Mouse (Mus musculus) spleen, adult 2 months (tissue): Measurements from ENCODE around the gene Rcn3. TPM values are rescaled to one million over a fixed set of nuclear protein-coding genes. Genes with fewer than 3 reads are reported as not detected.
A peak's percentile ranks its signal among the peaks of the same experiment; 100 is the strongest.
"Not testable (repeated sequence)": the region's sequence is repeated elsewhere in the genome, so short reads cannot be mapped to it uniquely, and the experiment has no call there.

Source experiments
- DNase-seq, 2 experiments: peaks; one replicate each; pipeline versions ENCODE4 v3.0.0 to v3.0.0-alpha.2; 2012 to 2021; ENCODE audit warnings: low spot score in 2 of 2, low read depth in 1 of 2
- H3K27ac ChIP-seq: fragments of 200-500 bp; 2 replicates; pipeline ENCODE4 v1.5.1; 2012; ENCODE audit warnings: low read length, inconsistent platforms; ENCODE audit not compliant: insufficient read depth
- H3K27me3 ChIP-seq: fragments of 200-500 bp; 2 replicates; pipeline ENCODE4 v1.6.1; 2012; ENCODE audit warnings: mild to moderate bottlenecking, moderate library complexity, low read length, inconsistent platforms; ENCODE audit not compliant: control insufficient read depth, insufficient read depth
- H3K36me3 ChIP-seq: fragments of 200-500 bp; 2 replicates; pipeline ENCODE4 v1.6.1; 2012; ENCODE audit warnings: mild to moderate bottlenecking, low read length, inconsistent platforms; ENCODE audit not compliant: control insufficient read depth, insufficient read depth
- H3K4me1 ChIP-seq: fragments of 200-500 bp; 2 replicates; pipeline ENCODE4 v1.6.1; 2011; ENCODE audit warnings: inconsistent platforms; ENCODE audit not compliant: control insufficient read depth, insufficient read depth, insufficient read length
- H3K4me3 ChIP-seq: fragments of 200-500 bp; 2 replicates; pipeline ENCODE4 v1.5.1; 2011; ENCODE audit warnings: mild to moderate bottlenecking, inconsistent platforms; ENCODE audit not compliant: insufficient read depth, insufficient read length; ENCODE audit errors: extremely low read depth
- CTCF ChIP-seq: fragments of 200-500 bp; IDR thresholded peaks from 2 replicates; pipeline ENCODE4 v1.5.1; 2011; ENCODE audit warnings: mild to moderate bottlenecking, inconsistent platforms; ENCODE audit not compliant: insufficient read depth, insufficient read length, insufficient replicate concordance; ENCODE audit errors: extremely low read depth
- POLR2A ChIP-seq: fragments of 200-500 bp; IDR thresholded peaks from 2 replicates; pipeline ENCODE4 v1.6.1; 2011; ENCODE audit warnings: low read depth, low read length, inconsistent platforms
- WGBS: fragments of 180-500 bp; shearing (Covaris S2); methylation state at CpG from one replicate; pipeline ENCODE4 v1.1.7; 2018; 5-methylcytosine and 5-hydroxymethylcytosine counted together
- polyA plus RNA-seq: library from polyadenylated mRNA; depleted of rRNA; stranded (reverse); fragments of >200 nt; gene quantifications from 2 replicates; pipeline ENCODE4 v1.2.3, GENCODE M21; 2012

Gene Rcn3
- polyA plus RNA-seq, 1 experiment, result 96.5 TPM

DNA sequence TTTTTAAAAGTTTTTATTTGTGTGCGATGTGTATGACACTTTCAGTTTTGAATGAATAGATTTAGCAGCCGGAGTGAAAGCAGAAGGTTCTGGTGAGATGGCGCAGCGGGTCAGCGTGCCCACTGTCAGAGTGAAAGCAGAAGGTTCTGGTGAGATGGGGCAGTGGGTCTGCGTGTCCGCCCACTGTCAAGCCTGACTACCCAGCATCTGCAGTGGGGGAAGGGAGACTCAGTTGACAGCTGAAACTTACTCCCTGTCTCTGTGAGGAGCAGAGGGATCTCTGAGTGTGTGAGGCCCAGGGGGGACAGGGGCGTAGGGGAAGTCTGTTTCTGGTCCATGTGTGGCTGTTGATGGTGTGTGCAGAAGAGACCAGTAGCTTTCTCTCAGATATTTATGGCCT lies 25.5 kb upstream of the Rcn3 start:
- no peaks in the 10 kb centered on the region for H3K27me3 ChIP-seq
- peaks cover 28% of the 10 kb centered on the region; the same call in 1 of the 2 replicates for H3K4me1 ChIP-seq
- peak in 1 of 2 experiments; percentile 53 for DNase-seq
- peaks cover 9% of the 10 kb centered on the region for H3K36me3 ChIP-seq
- TF ChIP-seq POLR2A (no peak), CTCF (no peak)
- peak overlapping the region; percentile 69 for H3K27ac ChIP-seq
- 32% methylated on average over 8 of the region's 8 CpGs for WGBS
- H3K4me3 ChIP-seq, result peak overlapping the region; percentile 8; the same call in 1 of the 2 replicates

DNA sequence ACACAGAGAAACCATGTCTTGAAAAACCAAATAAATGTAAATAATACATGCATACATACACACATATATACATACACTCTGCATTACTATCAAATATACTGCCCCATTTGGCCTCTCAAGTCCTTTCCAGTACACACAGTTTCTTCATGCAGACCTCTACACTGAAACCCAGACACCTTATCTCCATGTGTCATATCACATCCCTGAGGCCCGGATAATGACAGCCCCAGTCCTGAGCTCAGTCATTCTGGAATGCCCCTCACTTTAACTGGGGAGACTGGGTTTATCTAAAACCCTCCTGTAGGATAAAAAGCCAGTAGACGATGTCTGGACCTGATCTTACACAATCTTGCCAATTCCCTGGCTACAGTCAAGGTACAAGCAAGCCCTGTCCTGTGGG lies 21.5 kb upstream of the Rcn3 start:
- no peaks in the 10 kb centered on the region for H3K27me3 ChIP-seq
- TF ChIP-seq POLR2A, result no peak
- no peak for TF ChIP-seq CTCF
- 77% methylated on average over 2 of the region's 2 CpGs for WGBS
- H3K36me3 ChIP-seq, result 0 out of 2 replicates have a peak, but pooled peaks cover 2% of the 10 kb centered on the region
- peaks cover 7% of the 10 kb centered on the region; the same call in 1 of the 2 replicates for H3K4me1 ChIP-seq
- DNase-seq, result no peak
- H3K4me3 ChIP-seq, result no peak overlapping the region
- H3K27ac ChIP-seq, result no peak overlapping the region

DNA sequence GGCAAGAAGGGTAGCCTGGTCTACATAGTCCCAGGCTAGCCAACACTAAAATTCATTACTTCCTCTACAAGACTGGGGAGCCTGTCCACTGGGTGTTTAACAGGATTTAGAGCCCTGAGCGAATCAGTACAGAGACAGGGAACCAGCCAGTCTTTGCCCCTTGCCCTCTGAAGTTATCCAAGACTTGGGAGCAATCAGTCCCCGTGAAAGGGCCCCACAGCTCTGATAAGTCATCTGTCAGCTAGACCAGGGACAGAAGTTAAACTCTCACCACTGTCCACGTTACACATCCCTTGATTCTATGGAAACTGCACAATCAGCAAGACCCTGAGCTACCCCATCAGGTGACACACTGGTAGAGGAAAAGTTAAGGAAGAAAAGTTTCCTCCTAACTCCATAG lies 20.5 kb upstream of the Rcn3 start:
- Histone ChIP-seq H3K4me3 (no peak overlapping the region), H3K4me1 (peaks cover 2% of the 10 kb centered on the region; the same call in 1 of the 2 replicates), H3K36me3 (0 out of 2 replicates have a peak, but pooled peaks cover 2% of the 10 kb centered on the region), H3K27ac (no peak overlapping the region), H3K27me3 (no peaks in the 10 kb centered on the region)
- WGBS, result 85% methylated on average over 3 of the region's 3 CpGs
- TF ChIP-seq POLR2A (no peak), CTCF (no peak)
- DNase-seq, result no peak

DNA sequence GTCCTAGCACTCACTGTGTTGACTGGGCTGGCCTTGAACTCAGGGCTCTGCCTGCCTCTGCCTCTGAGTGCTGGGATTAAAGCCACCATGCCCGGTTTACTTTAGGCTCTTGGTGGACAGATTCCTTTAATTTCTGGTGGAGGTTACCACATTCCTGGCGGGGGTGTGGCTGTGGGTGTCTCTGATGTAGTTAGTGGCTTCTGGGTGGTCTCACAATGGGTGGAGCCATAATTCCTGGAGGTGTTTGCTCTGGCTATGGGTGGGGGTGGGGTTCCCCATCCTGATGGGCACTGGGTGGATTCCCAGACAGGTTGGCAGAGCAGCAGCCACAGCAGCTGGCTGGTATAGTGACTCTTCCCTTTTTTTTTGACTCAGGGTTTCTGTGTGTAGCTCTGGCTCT lies 19.9 kb upstream of the Rcn3 start:
- DNase-seq, result no peak
- WGBS, result 72% methylated on average over 2 of the region's 2 CpGs
- no peak for TF ChIP-seq POLR2A
- no peak for TF ChIP-seq CTCF

DNA sequence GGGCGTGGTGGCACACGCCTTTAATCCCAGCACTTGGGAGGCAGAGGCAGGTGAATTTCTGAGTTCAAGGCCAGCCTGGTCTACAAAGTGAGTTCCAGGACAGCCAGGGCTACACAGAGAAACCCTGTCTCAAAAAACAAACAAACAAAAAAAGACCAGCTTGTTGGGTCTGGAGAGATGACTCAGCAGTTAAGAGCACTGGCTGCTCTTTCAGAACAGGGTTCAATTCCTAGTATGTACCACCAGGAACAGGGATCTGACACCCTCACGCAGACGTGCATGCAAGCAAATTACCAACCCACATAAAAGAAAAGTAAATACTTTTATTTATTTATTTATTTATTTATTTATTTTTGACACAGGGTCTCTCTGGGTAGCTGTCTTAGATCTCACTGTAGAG lies 18.1 kb upstream of the Rcn3 start:
- H3K27me3 ChIP-seq, H3K4me3 ChIP-seq, DNase-seq, H3K27ac ChIP-seq, H3K36me3 ChIP-seq, H3K4me1 ChIP-seq: not testable (repeated sequence)
- 75% methylated on average over 4 of the region's 4 CpGs for WGBS

More for the DNA sequence above, 19.9 kb upstream of the Rcn3 start:
- Histone ChIP-seq H3K27ac (no peak overlapping the region), H3K36me3 (0 out of 2 replicates have a peak, but pooled peaks cover 2% of the 10 kb centered on the region), H3K27me3 (no peaks in the 10 kb centered on the region), H3K4me1 (peaks cover 2% of the 10 kb centered on the region; the same call in 1 of the 2 replicates), H3K4me3 (no peak overlapping the region)

DNA sequence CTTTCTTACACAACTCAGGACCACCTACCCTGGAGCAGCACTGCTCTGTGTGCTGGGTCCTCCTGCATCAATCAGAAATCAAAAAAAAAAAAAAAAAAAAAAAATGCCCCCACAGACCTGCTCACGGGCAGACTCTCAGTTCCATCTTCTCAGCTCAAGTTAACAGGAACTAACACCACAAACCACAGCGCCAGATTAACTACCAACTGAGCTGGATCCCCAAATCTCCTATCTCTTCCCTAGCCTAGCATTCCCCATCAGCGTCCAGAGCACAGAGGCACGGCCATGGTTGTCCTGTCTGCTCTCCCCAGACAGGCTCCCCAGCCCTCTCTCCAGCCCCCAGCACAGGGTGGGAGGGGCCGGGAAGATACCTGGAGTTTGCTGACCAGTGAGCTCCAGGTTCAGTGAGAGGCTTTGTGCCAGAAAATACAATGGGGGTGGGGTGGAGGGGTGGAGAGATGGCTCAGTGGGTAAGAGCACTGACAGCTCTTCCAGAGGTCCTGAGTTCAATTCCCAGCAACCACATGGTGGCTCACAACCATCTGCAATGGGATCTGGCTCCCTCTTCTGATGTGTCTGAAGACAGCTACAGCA lies 15.1 kb upstream of the Rcn3 start:
- Histone ChIP-seq H3K36me3 (no peaks in the 10 kb centered on the region), H3K27me3 (no peaks in the 10 kb centered on the region), H3K4me1 (peaks cover 5% of the 10 kb centered on the region), H3K4me3 (no peak overlapping the region), H3K27ac (no peak overlapping the region)
- 46% methylated on average over 5 of the region's 5 CpGs for WGBS
- TF ChIP-seq CTCF (no peak), POLR2A (no peak)
- DNase-seq, result no peak

DNA sequence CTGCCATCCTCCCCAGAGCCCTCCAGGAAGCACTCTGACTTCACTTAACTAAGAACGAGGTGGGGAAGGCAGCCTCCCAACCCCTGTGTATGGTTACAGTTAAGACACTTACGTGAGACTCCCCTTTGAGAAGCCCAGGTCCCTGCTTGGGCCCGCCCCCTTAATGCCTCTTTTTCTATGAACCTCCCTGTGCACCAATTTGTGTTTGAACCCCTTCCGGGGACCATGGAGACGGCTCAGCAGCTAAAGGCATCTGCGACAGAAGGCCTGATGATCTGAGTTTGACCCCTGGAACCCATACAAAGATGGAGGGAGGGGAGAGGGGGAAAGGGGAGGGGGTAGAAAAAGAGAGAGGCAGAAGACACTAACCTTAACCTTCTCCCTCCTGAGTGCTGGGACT lies 14.4 kb upstream of the Rcn3 start:
- no peaks in the 10 kb centered on the region for H3K27me3 ChIP-seq
- H3K4me3 ChIP-seq, result no peak overlapping the region
- DNase-seq, result no peak
- no peaks in the 10 kb centered on the region for H3K36me3 ChIP-seq
- WGBS, result 82% methylated on average over 6 of the region's 6 CpGs
- peak overlapping the region; percentile 9; the same call in 1 of the 2 replicates for H3K27ac ChIP-seq
- H3K4me1 ChIP-seq, result peaks cover 5% of the 10 kb centered on the region
- TF ChIP-seq CTCF, result no peak
- TF ChIP-seq POLR2A, result no peak

DNA sequence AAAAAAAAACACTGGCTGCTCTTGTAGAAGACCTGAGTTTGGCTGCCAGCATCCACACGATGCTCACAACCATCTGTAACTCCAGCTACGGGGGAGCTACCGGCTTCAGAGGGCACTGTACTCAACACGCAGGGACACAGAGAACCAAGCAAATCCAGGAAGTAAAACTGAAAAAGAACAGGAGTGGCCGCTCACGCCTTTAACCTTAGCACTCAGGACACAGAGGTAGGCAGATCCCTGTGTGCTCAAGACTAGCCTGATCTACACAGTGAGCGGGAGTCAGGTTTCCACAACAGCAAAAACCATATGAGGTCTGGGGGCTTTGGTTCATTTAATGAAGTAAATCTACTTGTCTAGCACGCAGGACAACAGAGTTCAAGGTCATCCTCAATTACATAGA lies 13.5 kb upstream of the Rcn3 start:
- Histone ChIP-seq H3K36me3 (no peaks in the 10 kb centered on the region), H3K27ac (no peak overlapping the region), H3K4me3 (no peak overlapping the region), H3K27me3 (no peaks in the 10 kb centered on the region), H3K4me1 (peaks cover 5% of the 10 kb centered on the region)
- 83% methylated on average over 8 of the region's 8 CpGs for WGBS
- TF ChIP-seq POLR2A (no peak), CTCF (no peak)
- no peak for DNase-seq
